Mouse (Mus musculus) heart, postnatal 10 days (tissue): ENCODE measurements around the gene Sos1. TPM values are rescaled to one million over a fixed set of nuclear protein-coding genes. Genes with fewer than 3 reads are reported as not detected.
"Not testable (repeated sequence)": the region's sequence is repeated elsewhere in the genome, so short reads cannot be mapped to it uniquely, and the experiment has no call there.

Source experiments
- DNase-seq, 2 experiments: peaks; one replicate each; pipeline ENCODE4 v3.0.0; 2021
- intact Hi-C: fragments of 180-260 bp; cut with DNase I; formaldehyde crosslinking; loops from one replicate; pipeline ENCODE4 v1.15.1; 2025
- total RNA-seq, 2 experiments: library from RNA; stranded (reverse); gene quantifications; 2 replicates each; pipeline ENCODE4 v1.2.3; 2021

Sos1 gene
- total RNA-seq, 2 experiments from 2014 or later = 16.2 to 17.9 TPM

- intact Hi-C loops = no loop called here
- no peak for DNase-seq
These were observed 15.9 kb upstream of the Sos1 start for GRCm38 (mm10) chr17:80496185-80496584.

- intact Hi-C loops = loop anchor here (5.0 kb wide), 1 partner anchor 38 kb away; no protein-coding TSS in a partner anchor
These were observed 13.6 kb upstream of the Sos1 start for GRCm38 (mm10) chr17:80493891-80494290.

GRCm38 (mm10) chr17:80492811-80493210 lies 12.6 kb upstream of the Sos1 start:
- DNase-seq = no peak
- intact Hi-C loops = loop anchor here (5.0 kb wide), 1 partner anchor 39 kb away; no protein-coding TSS in a partner anchor

More at GRCm38 (mm10) chr17:80493891-80494290, 13.6 kb upstream of the Sos1 start:
- no peak for DNase-seq

- intact Hi-C loops = loop anchor here (5.0 kb wide), 1 partner anchor 40 kb away; no protein-coding TSS in a partner anchor
- no peak for DNase-seq
These were observed 12.0 kb upstream of the Sos1 start for GRCm38 (mm10) chr17:80492274-80492673.

- intact Hi-C loops = loop anchor here (5.0 kb wide), 1 partner anchor 42 kb away; no protein-coding TSS in a partner anchor
- DNase-seq = peak; percentile 13 to 25
These were observed 9.9 kb upstream of the Sos1 start for GRCm38 (mm10) chr17:80490166-80490565.

GRCm38 (mm10) chr17:80488918-80489317 lies 8.7 kb upstream of the Sos1 start:
- intact Hi-C loops = no loop called here
- peak in 1 of 2 experiments; percentile 11 for DNase-seq

GRCm38 (mm10) chr17:80485160-80485559 lies 4.9 kb upstream of the Sos1 start:
- intact Hi-C loops = no loop called here
- no peak for DNase-seq

GRCm38 (mm10) chr17:80480855-80481224 lies 587 bp upstream of the Sos1 start:
- no peak for DNase-seq
- intact Hi-C loops = no loop called here

GRCm38 (mm10) chr17:80479295-80480030 lies 790 bp downstream of the Sos1 start:
- intact Hi-C loops = no loop called here
- DNase-seq = peak; percentile 70 to 76

GRCm38 (mm10) chr17:80477679-80478078 lies 2.6 kb downstream of the Sos1 start:
- intact Hi-C loops = no loop called here
- no peak for DNase-seq

- intact Hi-C loops = no loop called here
These were observed 3.8 kb downstream of the Sos1 start for GRCm38 (mm10) chr17:80476496-80476895.

GRCm38 (mm10) chr17:80471056-80471802 lies 9.0 kb downstream of the Sos1 start:
- intact Hi-C loops = no loop called here

More at GRCm38 (mm10) chr17:80476496-80476895, 3.8 kb downstream of the Sos1 start:
- no peak for DNase-seq

GRCm38 (mm10) chr17:80468417-80468894 lies 11.8 kb downstream of the Sos1 start:
- intact Hi-C loops, DNase-seq: not testable (repeated sequence)

More at GRCm38 (mm10) chr17:80471056-80471802, 9.0 kb downstream of the Sos1 start:
- DNase-seq = no peak

- intact Hi-C loops = no loop called here
- no peak for DNase-seq
These were observed 20.0 kb downstream of the Sos1 start for GRCm38 (mm10) chr17:80460258-80460657.

- intact Hi-C loops = loop anchor here (1.0 to 2.0 kb wide), 2 partner anchors 97 to 105 kb away; no protein-coding TSS in a partner anchor
- peak; percentile 30 to 58 for DNase-seq
These were observed 24.6 kb downstream of the Sos1 start for GRCm38 (mm10) chr17:80455648-80456047.

GRCm38 (mm10) chr17:80450426-80451030 lies 29.7 kb downstream of the Sos1 start:
- intact Hi-C loops = no loop called here
- DNase-seq = no peak

- intact Hi-C loops = no loop called here
- no peak for DNase-seq
These were observed 33.8 kb downstream of the Sos1 start for GRCm38 (mm10) chr17:80446470-80446869.

- intact Hi-C loops = no loop called here
- DNase-seq = no peak
These were observed 34.8 kb downstream of the Sos1 start for GRCm38 (mm10) chr17:80445433-80445832.

GRCm38 (mm10) chr17:80435680-80436079 lies 44.6 kb downstream of the Sos1 start:
- DNase-seq = no peak
- intact Hi-C loops = no loop called here

GRCm38 (mm10) chr17:80434430-80434829 lies 45.8 kb downstream of the Sos1 start:
- intact Hi-C loops = no loop called here
- no peak for DNase-seq

- DNase-seq = no peak
- intact Hi-C loops = no loop called here
These were observed 48.3 kb downstream of the Sos1 start for GRCm38 (mm10) chr17:80431997-80432396.
